Mouse (Mus musculus): ENCODE data around the gene Gm9964.
"Not testable (repeated sequence)": the region's sequence is repeated elsewhere in the genome, so short reads cannot be mapped to it uniquely, and the experiment has no call there.

The Gm9964 gene

GRCm38 (mm10) chr11:79296856-79297491 lies at the start of gene Gm9964:
Gene Gm9964, minus strand, starts transcription at chr11:79296906.
- DNase-seq = no peak

- DNase-seq = peak; percentile 16
These were observed 43.4 kb upstream of the Gm9964 start for GRCm38 (mm10) chr11:79339808-79340781.

- peak; percentile 94 for DNase-seq
These were observed 42.6 kb upstream of the Gm9964 start, which contains the start of gene Nf1 for GRCm38 (mm10) chr11:79339234-79339807. Gene Nf1, plus strand, starts transcription at chr11:79339693.

- DNase-seq = no peak
These were observed 41.9 kb upstream of the Gm9964 start for GRCm38 (mm10) chr11:79338621-79339020.

- DNase-seq = no peak
These were observed 40.1 kb upstream of the Gm9964 start for GRCm38 (mm10) chr11:79336722-79337267.

- no peak for DNase-seq
These were observed 38.4 kb upstream of the Gm9964 start for GRCm38 (mm10) chr11:79335077-79335476.

GRCm38 (mm10) chr11:79329585-79329984 lies 32.9 kb upstream of the Gm9964 start:
- DNase-seq = no peak

- DNase-seq = no peak
These were observed 31.4 kb upstream of the Gm9964 start for GRCm38 (mm10) chr11:79328060-79328459.

- no peak for DNase-seq
These were observed 30.4 kb upstream of the Gm9964 start for GRCm38 (mm10) chr11:79327106-79327505.

GRCm38 (mm10) chr11:79325663-79326062 lies 29.0 kb upstream of the Gm9964 start:
- DNase-seq = peak; percentile 57

- DNase-seq = peak; percentile 23
These were observed 27.4 kb upstream of the Gm9964 start for GRCm38 (mm10) chr11:79323985-79324685.

- DNase-seq = no peak
These were observed 23.1 kb upstream of the Gm9964 start for GRCm38 (mm10) chr11:79319807-79320206.

GRCm38 (mm10) chr11:79316807-79317345 lies 20.2 kb upstream of the Gm9964 start:
- no peak for DNase-seq

GRCm38 (mm10) chr11:79310467-79310866 lies 13.8 kb upstream of the Gm9964 start:
- DNase-seq = no peak

- no peak for DNase-seq
These were observed 11.0 kb upstream of the Gm9964 start for GRCm38 (mm10) chr11:79307560-79308200.

GRCm38 (mm10) chr11:79306996-79307395 lies 10.3 kb upstream of the Gm9964 start:
- no peak for DNase-seq

- no peak for DNase-seq
These were observed 9.8 kb upstream of the Gm9964 start for GRCm38 (mm10) chr11:79306510-79306909.

GRCm38 (mm10) chr11:79305697-79306340 lies 9.1 kb upstream of the Gm9964 start:
- no peak for DNase-seq

- DNase-seq = not testable (repeated sequence)
These were observed 7.5 kb upstream of the Gm9964 start for GRCm38 (mm10) chr11:79304245-79304644.

- no peak for DNase-seq
These were observed 6.4 kb upstream of the Gm9964 start for GRCm38 (mm10) chr11:79303109-79303508.

Data from kidney, adult 11 months (tissue).